Mouse (Mus musculus) adrenal gland, adult (tissue): ENCODE data around the gene Olfr1387.
A peak's percentile ranks its signal among the peaks of the same experiment; 100 is the strongest.
"Not testable (repeated sequence)": the region's sequence is repeated elsewhere in the genome, so short reads cannot be mapped to it uniquely, and the experiment has no call there.

ENCODE experiments used
- DNase-seq, 2 experiments: peaks; one replicate each; pipeline ENCODE4 v3.0.0; 2022 to 2023; ENCODE audit warnings: low spot score in 1 of 2; ENCODE audit not compliant: inconsistent age in 2 of 2

Gene Olfr1387

GRCm38 (mm10) chr11:49455043-49455442, at the start of gene Olfr1387:
TSS of gene Olfr1387 (plus strand) at chr11:49455343.
- no peak for DNase-seq

GRCm38 (mm10) chr11:49406784-49407183, 48.4 kb upstream of the Olfr1387 start:
- DNase-seq: no peak

GRCm38 (mm10) chr11:49410540-49410939, 44.6 kb upstream of the Olfr1387 start:
- DNase-seq: peak in 1 of 2 experiments; percentile 69

GRCm38 (mm10) chr11:49422767-49423166, 32.4 kb upstream of the Olfr1387 start, which contains the start of gene Olfr1389:
TSS of gene Olfr1389 (plus strand) at chr11:49423067.
- DNase-seq: no peak

GRCm38 (mm10) chr11:49425257-49425927, 29.8 kb upstream of the Olfr1387 start:
- no peak for DNase-seq

- DNase-seq: no peak
These were observed 25.5 kb upstream of the Olfr1387 start for GRCm38 (mm10) chr11:49429641-49430040.

GRCm38 (mm10) chr11:49436411-49436810, 18.7 kb upstream of the Olfr1387 start, which contains the start of gene Olfr1388:
TSS of gene Olfr1388 (plus strand) at chr11:49436624.
- peak; percentile 7 to 62 for DNase-seq

GRCm38 (mm10) chr11:49464746-49465145, 9.6 kb downstream of the Olfr1387 start, which contains the start of gene Olfr1386:
TSS of gene Olfr1386 (plus strand) at chr11:49465046.
- not testable (repeated sequence) for DNase-seq

- no peak for DNase-seq
These were observed 30.8 kb downstream of the Olfr1387 start for GRCm38 (mm10) chr11:49485973-49486372.

- DNase-seq: not testable (repeated sequence)
These were observed 33.6 kb downstream of the Olfr1387 start, which contains the start of gene Olfr1385 for GRCm38 (mm10) chr11:49488770-49489169. TSS of gene Olfr1385 (plus strand) at chr11:49489070.
